Mouse (Mus musculus): ENCODE results near the gene Mmp19.

Gene Mmp19

GRCm38 (mm10) chr10:128790398-128791124, at the start of gene Mmp19:
TSS of gene Mmp19 (plus strand) at chr10:128790910.
- DNase-seq (ENCODE audit: low spot score in 2 of 2), result no peak

GRCm38 (mm10) chr10:128742616-128743015, 48.1 kb upstream of the Mmp19 start:
- no peak for DNase-seq (ENCODE audit: low spot score in 2 of 2)

DNA sequence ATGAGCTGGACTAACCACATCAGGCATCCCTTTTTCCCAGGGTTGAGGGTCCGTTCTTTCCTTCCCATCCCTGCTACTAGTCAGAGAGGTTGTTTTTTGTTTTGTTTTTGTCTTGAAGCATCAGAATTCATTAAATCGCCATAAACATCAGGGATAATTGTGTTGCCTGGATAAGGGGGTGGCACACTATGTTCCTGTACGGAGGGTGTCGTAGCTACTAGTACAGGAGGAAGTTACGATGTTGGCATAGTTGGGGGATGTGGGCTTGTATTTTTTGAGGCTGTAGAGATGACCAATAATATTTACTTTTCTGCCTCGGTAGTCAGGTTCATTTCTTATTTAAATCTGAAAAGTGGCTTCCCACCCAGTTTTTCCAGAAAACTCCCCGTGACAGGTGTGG, 47.5 kb upstream of the Mmp19 start:
- no peak for DNase-seq (ENCODE audit: low spot score in 2 of 2)

- peak; percentile 46 to 61 for DNase-seq (ENCODE audit: low spot score in 2 of 2)
Observed at GRCm38 (mm10) chr10:128743791-128744191, 46.9 kb upstream of the Mmp19 start.

- no peak for DNase-seq (ENCODE audit: low spot score in 2 of 2)
Observed at GRCm38 (mm10) chr10:128744211-128744610, 46.5 kb upstream of the Mmp19 start.

DNA sequence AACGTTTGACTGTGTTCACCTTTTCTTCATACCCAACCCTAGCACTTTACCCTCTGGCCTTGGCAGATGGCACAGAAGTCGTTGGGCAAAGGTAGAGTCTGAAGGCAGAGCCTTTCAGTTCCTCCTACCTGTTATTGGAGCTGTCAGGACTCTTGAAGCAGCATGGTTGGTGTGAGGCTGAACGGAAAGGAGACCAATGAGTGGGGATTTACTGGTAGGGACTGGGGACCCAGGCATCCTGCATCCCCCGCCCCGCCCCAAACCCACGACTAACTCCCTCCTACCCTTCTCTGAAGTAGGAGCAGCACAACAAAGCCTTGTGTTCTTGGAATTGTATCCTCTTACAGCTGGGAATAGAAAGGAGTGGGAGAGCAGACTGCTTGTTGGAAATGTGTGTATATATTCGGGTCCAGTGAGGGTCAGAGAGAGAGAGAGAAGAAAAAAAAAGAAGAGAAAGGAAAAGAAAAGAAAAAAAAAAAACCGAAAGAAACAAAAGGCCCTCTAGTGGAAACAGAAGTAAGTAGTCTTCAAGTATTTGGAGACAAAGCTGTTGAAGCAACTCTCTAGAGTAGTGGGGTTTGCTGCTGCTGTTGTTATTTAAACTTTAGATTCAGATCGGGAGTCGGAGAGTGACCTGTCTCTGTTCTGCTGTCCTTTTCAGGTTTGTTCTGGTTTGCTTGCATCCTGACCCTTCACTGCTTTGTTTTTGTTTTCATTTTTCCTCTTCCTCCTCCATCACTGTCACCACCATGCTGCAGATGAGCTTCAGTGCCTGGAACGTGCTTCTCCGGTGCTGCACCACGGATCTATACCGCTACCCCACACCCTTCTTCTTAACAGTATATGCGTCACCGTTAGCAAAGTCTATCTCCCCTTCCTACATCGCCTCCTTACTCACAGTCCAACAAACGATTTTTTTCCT, 45.8 kb upstream of the Mmp19 start, which contains the start of gene Dgka:
TSS of gene Dgka (minus strand) at position 176 of the 922 bp plus-strand sequence.
- DNase-seq (ENCODE audit: low spot score in 2 of 2), result no peak

DNA sequence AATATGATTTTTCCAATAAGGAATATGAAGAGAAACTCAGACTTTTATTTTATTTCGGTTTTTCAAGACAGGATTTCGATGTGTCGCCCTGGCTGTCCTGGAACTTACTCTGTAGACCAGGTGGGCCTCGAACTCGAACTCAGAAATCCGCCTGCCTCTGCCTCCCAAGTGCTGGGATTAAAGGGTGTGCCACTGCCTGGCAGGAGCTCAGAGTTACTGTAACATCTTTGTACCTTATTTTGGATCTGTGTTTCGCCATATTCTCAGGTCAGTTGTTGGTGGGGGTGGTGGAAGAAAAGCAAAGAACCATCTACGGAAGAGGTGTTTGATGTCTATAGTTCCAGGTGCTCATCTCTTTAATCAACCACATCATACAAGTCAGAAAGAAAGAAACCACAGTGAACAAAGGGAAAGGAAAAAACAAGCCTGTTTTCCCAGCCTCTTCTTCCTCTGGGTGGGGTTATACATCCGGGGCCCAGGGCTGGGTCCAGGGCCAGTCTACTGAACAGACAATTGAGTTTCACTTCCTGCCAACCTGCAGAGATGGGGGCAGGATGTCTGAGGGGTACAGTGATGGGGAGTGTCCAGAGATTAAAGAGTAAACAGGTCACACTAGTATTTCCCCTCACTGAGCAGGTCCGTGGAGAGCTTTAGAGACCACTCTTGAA, 44.6 kb upstream of the Mmp19 start:
- no peak for DNase-seq (ENCODE audit: low spot score in 2 of 2)

DNA sequence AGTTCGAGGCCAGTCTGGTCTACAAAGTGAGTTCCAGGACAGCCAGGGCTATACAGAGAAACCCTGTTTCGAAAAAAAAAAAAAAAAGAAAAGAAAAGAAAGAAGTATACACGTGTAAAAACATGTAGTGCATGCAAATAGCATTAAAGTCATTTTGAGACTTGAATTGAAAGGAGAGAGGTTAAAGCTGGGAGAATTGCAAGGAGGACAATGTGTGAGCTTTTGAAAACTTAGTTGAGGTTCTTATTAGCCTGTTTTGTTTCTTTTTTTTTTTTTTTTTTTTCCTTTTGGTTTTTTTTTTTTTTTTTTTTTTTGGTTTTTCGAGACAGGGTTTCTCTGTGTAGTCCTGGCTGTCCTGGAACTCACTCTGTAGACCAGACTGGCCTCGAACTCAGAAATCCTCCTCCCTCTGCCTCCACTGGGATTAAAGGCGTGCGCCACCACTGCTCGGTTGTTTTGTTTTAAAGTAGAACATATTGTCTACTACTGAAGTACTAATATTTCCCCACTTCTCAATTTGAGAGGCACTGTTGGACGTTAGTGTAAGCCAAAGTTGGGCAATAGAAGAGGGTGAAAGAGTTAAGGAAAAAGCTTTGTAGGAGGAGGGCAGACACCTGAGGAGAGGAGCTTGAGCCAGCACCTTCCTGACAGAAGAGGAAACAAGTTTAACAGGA, 43.6 kb upstream of the Mmp19 start:
- no peak for DNase-seq (ENCODE audit: low spot score in 2 of 2)

- peak in 1 of 2 experiments; percentile 45 for DNase-seq (ENCODE audit: low spot score in 2 of 2)
Observed at GRCm38 (mm10) chr10:128747646-128748251, 43.0 kb upstream of the Mmp19 start, which contains the start of gene Pym1. TSS of gene Pym1 (plus strand) at chr10:128747889.

GRCm38 (mm10) chr10:128748252-128748864, 42.4 kb upstream of the Mmp19 start:
- peak; percentile 73 to 78 for DNase-seq (ENCODE audit: low spot score in 2 of 2)

DNA sequence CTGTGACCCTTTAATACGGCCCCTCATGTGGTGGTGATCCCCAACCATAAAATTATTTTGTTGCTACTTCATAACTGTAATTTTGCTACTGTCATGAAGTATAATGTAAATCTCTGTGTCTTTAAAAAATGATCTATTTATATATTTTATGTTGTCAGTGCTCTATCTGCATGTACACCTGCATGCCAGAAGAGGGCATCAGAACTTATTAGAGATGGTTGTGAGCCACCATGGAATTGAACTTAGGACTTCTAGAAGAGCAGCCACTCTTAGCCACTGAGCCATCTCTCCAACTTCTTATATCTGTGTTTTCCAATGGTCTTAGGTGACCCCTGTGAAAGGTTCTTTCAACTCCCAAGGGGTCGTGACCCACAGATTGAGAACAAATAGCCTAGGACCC, 17.8 kb upstream of the Mmp19 start:
- DNase-seq (ENCODE audit: low spot score in 2 of 2), result no peak

GRCm38 (mm10) chr10:128773685-128774084, 17.0 kb upstream of the Mmp19 start:
- no peak for DNase-seq (ENCODE audit: low spot score in 2 of 2)

GRCm38 (mm10) chr10:128778441-128778840, 12.3 kb upstream of the Mmp19 start:
- no peak for DNase-seq (ENCODE audit: low spot score in 2 of 2)

- no peak for DNase-seq (ENCODE audit: low spot score in 2 of 2)
Observed at GRCm38 (mm10) chr10:128779011-128779795, 11.5 kb upstream of the Mmp19 start.

DNA sequence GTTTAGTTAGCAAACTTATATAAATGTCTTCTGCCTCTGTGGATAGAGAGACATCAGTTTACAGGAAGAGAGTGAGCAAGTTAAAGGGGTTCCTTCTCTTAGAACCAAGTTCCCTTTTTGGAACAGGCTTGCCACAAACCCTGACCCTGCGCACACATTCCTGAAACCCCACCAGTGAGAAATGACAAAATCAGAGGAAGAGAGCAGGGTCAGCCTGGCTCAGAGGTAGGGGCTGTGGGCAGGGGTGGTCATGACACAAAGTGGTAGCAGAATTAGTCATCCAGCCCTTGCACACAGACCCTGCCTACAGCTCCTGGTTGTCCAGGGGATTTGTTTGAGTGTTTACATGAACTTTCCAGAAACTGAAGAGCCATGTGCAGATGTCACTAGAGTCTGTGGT, 10.5 kb upstream of the Mmp19 start:
- no peak for DNase-seq (ENCODE audit: low spot score in 2 of 2)

DNA sequence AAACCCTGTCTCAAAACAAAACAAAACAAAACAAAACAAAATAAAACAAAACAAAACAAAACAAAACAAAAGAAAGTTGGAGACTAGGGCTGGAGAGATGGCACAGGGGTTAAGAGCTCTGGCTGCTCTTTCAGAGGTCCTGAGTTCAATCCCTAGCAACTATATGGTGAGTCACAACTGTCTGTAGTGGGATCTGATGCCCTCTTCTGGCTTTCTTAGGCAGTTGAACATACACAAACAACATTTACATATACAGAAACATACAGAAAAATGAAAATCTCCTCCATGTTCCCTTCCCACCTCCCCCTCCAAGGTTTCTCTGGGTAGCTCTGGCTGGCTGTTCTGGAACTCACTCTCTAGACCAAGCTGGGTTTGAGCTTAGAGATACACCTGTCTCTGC, 1.3 kb downstream of the Mmp19 start:
- DNase-seq (ENCODE audit: low spot score in 2 of 2), result no peak

- DNase-seq (ENCODE audit: low spot score in 2 of 2), result no peak
Observed at GRCm38 (mm10) chr10:128793258-128793657, 2.5 kb downstream of the Mmp19 start.

GRCm38 (mm10) chr10:128794391-128794790, 3.7 kb downstream of the Mmp19 start:
- no peak for DNase-seq (ENCODE audit: low spot score in 2 of 2)

- no peak for DNase-seq (ENCODE audit: low spot score in 2 of 2)
Observed at GRCm38 (mm10) chr10:128795581-128795980, 4.9 kb downstream of the Mmp19 start.

DNA sequence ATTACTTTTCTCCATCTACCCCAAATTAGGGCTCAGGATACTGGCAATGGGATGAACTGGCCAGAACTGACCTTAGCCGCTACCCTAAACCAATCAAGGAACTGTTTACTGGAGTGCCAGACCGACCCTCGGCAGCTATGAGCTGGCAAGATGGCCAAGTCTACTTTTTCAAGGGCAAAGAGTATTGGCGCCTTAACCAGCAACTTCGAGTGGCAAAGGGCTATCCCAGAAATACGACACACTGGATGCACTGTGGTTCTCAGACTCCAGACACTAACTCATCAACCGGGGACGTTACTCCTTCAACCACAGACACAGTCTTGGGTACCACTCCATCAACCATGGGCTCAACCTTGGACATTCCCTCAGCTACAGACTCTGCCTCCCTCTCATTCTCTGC, 8.0 kb downstream of the Mmp19 start:
- DNase-seq (ENCODE audit: low spot score in 2 of 2), result no peak

All from frontal cortex, postnatal 36 days (tissue).